Mouse (Mus musculus): ENCODE measurements at regions not wholly inside any gene's neighbourhood (a gene's known extent, or its start where the extent isn't known, plus 50 kb on each side); places are given as distances from the start of the nearest gene placed in this dataset.

DNA sequence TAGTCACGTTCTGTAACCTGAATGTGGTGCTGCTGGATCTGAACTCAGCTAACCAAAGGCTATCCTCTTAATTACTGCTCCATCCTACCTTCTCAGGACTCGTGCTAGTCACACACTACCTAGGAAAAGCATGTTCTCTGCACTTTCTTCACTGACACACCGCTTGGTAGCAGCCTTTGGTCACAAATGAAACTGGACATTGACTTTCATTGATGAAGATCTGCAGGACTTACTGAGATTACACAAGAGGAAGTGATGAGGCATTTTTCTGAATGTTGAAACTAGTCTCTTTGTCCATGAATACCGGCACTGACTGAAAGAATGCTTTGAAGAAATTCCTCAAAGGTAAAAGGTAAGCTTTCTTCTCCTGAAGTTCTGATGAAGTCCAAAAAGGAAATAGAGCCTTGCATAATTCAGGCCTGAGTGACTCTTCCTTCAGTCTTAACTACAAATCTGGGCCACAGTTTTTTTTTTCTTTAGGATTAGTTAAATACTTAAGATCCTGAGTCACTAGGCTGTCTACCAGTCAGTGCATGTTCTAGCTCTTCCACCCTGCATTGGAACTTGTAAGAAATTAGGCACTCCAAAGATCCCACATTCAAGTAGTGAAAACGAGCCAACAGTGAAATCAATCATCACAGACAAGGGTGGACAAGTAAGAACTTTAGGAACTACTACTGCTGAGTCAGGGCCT is 531.0 kb upstream of the A1bg start:
- no peak for TF ChIP-seq POLR2A (IDR thresholded peaks at IDR 0.05; ENCODE audit: borderline replicate concordance, control insufficient read depth, low read depth, low read length)
- no peak for TF ChIP-seq CTCF (IDR thresholded peaks at IDR 0.05; ENCODE audit: control insufficient read depth, insufficient read depth, low read length)
